Mouse (Mus musculus) NIH3T3 (cell line): Measurements from ENCODE around the gene Dicer1.

Experiments used
- DNase-seq: peaks from one replicate; pipeline ENCODE4 v3.0.0-alpha.2; 2012; ENCODE audit warnings: low read depth

Gene Dicer1

DNA sequence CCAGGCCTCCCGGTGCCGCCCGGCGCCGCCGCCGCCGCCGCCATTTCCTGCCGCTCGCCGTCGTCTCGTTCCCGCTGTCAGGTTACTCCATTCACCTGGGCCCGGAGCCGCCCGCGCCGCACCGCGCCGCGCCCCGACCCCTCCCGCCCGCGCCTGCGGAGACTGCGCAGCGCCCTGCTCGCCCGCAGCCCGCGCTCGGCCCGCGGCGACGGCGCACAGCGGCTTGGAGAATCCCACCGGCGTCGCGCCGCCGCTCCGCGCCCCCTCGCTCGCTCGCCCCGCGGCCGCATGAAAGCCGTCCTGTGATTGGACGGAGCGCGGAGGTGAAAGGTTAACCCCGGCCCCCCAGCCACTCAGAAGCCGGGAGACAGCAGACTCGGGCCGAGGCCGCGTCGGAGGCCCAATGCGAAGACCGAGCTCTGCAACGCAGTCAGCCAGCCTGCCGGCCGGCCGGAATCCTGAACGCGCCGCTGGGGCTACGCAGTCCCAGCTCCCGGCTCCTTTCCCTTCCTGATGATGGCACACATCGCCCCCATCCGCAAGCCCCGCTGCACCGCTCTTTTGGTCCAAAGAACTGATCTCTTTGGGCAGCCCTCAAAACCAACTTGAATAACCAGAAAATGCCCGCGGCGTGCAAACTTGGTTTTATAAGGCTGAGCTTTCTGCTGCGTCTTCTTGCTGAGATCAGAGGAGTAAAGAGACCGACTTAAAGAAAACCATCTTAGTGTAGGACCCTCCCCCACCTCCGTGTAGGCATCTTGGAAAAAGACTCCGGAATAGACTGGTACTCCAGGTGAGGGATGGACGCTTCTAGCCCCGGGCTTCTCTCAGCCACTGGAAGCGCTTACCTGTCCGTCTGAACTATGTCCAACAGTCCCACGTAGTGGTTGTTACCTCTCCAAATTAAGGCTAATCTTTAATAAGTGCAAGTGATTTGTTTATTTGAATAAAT, at the start of gene Dicer1:
TSS of gene Dicer1 (minus strand) at position 139 of the 952 bp plus-strand sequence.
- DNase-seq, result peak; percentile 97

- peak; percentile 7 for DNase-seq
Observed at GRCm38 (mm10) chr12:104799365-104799764, 47.6 kb upstream of the Dicer1 start.

DNA sequence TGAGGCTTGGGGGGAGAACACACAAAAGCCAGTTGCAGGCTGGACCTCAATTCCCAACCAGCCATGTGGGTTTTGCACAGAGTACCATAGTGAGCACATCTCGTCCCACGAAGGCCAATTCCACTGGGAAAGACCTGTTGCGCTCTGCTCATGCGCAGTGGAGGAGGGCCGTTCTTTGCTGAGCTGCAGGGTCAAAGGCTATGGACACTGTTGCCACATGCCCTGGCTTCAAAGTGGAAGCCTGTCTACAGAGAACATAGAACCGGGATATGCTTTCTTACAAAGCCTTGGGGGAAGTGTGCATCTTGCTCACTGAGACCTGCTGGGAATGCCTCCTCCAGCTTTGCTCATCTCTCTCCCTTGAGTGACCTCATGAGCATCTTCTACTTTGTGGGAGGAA, 46.2 kb upstream of the Dicer1 start:
- no peak for DNase-seq

DNA sequence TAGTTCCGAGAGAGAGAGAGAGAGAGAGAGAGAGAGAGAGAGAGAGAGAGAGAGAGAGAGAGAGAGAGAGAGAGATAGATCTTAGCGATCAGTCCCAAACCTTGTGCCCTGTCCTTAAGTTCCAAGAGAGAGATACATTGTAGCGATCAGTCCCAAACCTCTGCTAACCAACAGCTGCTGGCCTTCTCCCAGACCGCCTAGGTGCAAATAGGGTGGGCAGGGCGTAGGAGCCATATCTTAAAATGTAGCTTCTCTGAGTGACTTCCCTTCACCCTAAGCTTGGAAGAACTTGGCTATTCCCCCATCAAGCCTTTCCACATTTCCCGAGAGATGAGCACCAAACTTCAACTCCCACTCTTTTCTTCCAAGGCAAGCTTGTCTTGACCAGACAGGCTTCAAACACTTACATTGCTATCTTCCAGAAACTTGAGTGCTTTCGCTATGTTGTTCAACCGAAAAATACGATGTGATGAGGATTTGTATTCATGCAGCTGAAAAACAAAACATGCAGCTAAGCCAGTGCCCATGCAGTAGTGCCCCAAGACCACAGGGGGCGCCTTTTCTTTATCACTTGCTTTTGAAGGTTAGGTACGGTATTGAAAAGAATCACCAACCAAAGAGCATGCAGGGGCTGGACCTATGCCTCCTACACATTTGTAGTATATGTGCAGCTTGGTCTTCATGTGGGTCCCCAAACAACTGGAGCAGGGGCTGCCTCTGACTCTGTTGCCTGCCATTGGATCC, 45.1 kb upstream of the Dicer1 start:
- no peak for DNase-seq

- DNase-seq, result no peak
Observed at GRCm38 (mm10) chr12:104794957-104795356, 43.2 kb upstream of the Dicer1 start.

- peak; percentile 39 for DNase-seq
Observed at GRCm38 (mm10) chr12:104793486-104793885, 41.7 kb upstream of the Dicer1 start.

DNA sequence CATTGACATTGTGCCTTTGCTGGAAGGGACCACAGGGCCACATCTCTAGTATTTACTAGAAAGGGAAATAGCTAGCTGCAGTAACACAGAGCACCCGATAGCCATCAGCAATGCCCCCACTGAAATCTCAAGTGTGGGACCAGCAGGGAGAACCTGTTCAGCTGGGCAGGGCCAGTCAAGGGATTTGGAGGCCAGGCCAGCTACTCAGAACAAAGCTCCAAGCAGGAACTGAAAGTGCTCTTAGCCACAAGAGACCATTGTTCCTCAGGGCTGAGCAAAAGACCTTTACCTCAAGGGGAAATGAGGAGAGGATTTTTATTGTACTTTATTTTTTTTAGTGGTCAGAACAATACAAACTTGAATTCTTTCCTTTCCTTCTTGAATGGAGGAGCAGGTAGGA, 25.9 kb upstream of the Dicer1 start:
- no peak for DNase-seq

DNA sequence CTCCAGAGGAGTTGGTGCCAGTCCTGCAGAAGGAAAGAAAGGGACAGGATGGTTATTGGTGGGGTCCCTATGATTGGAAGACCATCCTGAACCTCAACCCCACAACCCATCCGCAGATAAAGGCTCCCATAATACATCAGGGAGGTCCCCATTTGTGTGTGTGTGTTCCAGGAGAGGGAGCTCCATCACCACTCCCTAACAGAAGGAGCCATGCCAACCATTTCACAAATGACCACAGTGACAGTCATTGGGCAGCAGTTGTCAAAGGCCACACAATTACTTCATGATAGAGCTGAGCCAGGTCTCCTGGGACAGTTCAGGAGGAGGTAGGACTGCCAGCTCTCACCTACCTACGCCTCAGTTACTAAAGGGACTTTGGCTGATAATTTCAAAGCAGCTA, 20.2 kb upstream of the Dicer1 start:
- DNase-seq, result no peak

GRCm38 (mm10) chr12:104769201-104769785, 17.5 kb upstream of the Dicer1 start:
- no peak for DNase-seq

DNA sequence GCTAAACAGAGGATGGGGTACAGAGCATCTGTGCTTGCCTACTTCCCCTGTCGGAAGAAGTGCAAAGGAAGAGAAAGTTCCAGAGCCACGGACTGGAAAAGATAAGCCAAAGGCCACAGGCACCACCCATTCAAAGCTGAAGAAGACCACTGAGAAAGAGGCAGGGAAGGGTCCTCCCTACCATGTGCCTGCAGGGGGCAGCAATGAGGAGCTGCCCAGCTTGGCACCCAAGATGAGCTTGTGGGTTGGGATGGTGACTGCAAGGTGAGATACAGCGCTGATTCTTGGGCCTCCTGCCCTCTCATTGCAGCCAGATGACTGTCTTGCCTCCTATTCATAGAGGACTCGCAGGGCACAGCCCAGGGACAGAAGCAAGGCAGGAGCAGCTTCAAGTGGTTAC, 15.4 kb upstream of the Dicer1 start:
- no peak for DNase-seq

DNA sequence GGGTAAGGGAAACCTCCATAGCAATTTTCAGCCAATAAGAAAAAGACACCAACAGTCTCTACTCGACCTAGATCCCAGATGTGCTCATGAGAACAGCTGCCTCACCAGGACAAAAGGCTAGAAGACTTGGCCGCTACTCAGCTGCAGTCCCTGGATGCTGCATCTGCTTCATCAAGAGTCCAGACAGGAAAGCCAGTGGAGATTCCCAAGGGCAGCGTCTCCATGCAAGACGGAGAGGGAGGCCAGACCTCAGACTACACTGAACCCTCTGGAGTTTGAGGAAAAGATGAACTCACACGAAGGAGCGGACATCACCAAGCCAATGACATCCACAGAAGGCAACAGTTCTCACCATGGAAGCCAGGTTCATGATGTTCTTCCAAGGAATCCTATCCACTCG, 14.0 kb upstream of the Dicer1 start:
- no peak for DNase-seq

DNA sequence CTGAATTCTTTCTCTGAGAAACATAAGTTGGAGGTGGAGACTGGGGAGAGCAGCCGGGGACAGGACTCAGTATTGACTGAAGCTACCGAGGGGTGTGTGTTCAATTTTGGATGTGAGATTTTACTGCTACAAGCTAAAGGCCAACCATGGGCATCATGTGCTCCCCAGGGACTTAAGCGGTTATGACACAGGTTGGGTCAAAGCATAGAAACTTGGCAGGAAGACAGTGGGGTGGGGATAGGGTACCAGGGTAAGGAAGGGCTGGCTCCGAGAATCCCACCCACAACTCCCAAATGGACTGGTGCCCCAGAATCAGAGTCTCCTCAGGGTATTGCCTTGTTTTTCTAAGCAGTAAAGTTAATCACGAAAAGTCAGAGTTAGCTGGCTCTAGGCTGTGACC, 13.4 kb upstream of the Dicer1 start:
- DNase-seq, result no peak

GRCm38 (mm10) chr12:104763918-104764317, 12.2 kb upstream of the Dicer1 start:
- no peak for DNase-seq

DNA sequence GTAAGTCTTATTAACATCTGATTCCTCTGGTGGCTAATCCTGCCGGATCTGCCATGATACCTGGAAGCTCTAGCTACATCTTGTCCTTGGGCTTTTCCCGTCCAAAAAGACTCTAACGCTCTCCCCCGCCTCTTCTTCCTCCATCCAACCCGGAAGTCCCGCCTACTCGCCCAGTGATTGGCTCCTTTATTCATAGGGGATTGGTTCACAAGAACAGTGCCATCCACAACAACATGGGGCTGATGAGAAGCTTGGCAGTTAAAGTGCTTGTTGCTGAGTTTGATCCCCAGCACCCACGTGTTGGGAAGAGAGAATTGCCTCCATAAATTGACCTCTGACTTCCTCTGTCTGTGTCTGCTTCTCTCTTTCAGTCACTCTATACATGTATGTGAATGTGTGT, 9.7 kb upstream of the Dicer1 start:
- no peak for DNase-seq

GRCm38 (mm10) chr12:104758066-104758465, 6.3 kb upstream of the Dicer1 start:
- DNase-seq, result no peak

DNA sequence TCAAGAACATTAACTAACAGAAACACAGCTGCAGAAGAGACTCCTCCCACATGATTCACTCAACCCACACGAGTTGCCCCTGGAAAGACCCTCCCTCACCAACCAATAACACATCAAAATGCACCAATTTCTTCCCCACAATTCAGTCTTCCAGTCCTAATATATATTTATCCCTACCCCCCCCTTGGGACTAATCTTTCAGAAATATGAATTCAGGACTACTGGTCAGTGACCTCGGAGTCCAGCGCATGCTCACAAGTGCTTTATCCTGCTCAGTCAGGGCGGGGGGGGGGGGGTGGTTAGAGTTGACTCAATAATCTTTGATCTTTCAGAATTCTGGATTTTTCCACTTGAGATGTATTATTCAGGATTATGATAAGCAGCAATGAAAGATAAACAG, 1.9 kb upstream of the Dicer1 start:
- DNase-seq, result no peak

- DNase-seq, result no peak
Observed at GRCm38 (mm10) chr12:104751331-104751813, 380 bp downstream of the Dicer1 start.

- DNase-seq, result no peak
Observed at GRCm38 (mm10) chr12:104748946-104749345, 2.8 kb downstream of the Dicer1 start.

GRCm38 (mm10) chr12:104747252-104747651, 4.5 kb downstream of the Dicer1 start:
- DNase-seq, result no peak

DNA sequence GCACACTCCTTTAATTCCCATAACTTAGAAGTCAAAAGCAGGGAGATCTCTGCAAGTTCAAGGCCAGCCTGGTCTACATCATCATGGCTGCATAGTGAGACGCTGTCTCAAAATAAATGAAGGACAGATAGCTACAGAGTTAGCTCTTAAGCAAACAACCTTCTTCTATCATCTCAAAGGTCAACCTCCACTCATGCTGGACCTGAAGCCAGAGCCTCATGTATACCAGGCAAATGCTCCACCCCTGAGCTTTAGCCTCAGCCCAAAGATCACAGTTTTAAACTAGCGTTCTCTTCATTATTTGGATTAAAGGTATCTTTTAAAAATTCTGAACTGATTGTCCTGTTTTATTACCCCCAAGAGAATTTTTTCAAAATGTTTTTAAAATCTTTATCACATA, 5.2 kb downstream of the Dicer1 start:
- no peak for DNase-seq

- no peak for DNase-seq
Observed at GRCm38 (mm10) chr12:104743687-104744086, 8.1 kb downstream of the Dicer1 start.

DNA sequence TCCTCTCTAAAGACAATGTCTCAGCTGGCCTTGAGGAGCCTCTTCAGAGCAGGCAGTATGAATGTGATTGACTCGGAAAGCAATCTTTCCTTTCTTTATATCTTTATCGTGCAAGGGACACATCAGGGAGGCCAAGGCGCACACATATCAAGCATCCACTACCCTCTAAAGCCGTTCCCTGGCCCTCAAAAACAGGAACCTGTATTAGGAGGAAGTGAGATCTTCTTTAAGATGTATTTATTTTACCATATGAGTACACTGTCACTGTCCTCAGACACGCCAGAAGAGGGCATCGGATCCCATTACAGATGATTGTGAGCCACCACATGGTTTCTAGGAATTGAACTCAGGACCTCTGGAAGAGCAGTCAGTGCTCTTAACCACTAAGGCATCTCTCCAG, 9.5 kb downstream of the Dicer1 start:
- no peak for DNase-seq
